Mouse (Mus musculus) stomach, embryonic 15.5 days (tissue): ENCODE data around the gene Nat9. TPM values are rescaled to one million over a fixed set of nuclear protein-coding genes. Genes with fewer than 3 reads are reported as not detected.

Experiments
- ATAC-seq: fragments of 200-750 bp; cut with Nextera tagmentation; 2 replicates; pipeline ENCODE4 v1.8.0; 2017; ENCODE audit warnings: low read depth, moderate number of reproducible peaks, moderate TSS enrichment; ENCODE audit not compliant: insufficient read depth, low FRiP score
- H3K27ac ChIP-seq: fragments of 300-500 bp; sonication (generic); 2 replicates; pipeline ENCODE4 v1.5.1; 2015; ENCODE audit warnings: mild to moderate bottlenecking, inconsistent platforms
- H3K27me3 ChIP-seq: fragments of 300-500 bp; sonication (generic); replicated peaks from 2 replicates; pipeline ENCODE4 v1.6.1; 2015; ENCODE audit warnings: inconsistent platforms
- H3K36me3 ChIP-seq: fragments of 300-500 bp; sonication (generic); 2 replicates; pipeline ENCODE4 v1.6.1; 2015; ENCODE audit warnings: inconsistent platforms
- H3K4me1 ChIP-seq: fragments of 300-500 bp; sonication (generic); 2 replicates; pipeline ENCODE4 v1.6.1; 2015; ENCODE audit warnings: inconsistent platforms
- H3K4me2 ChIP-seq: fragments of 300-500 bp; sonication (generic); 2 replicates; pipeline ENCODE4 v1.6.1; 2015; ENCODE audit warnings: mild to moderate bottlenecking, inconsistent platforms
- H3K4me3 ChIP-seq: fragments of 300-500 bp; sonication (generic); replicated peaks from 2 replicates; pipeline ENCODE4 v1.5.1; 2015; ENCODE audit warnings: inconsistent platforms
- H3K9ac ChIP-seq: fragments of 300-500 bp; sonication (generic); 2 replicates; pipeline ENCODE4 v1.6.1; 2015; ENCODE audit warnings: inconsistent platforms
- H3K9me3 ChIP-seq: fragments of 300-500 bp; sonication (generic); 2 replicates; pipeline ENCODE4 v1.6.1; 2016; ENCODE audit warnings: inconsistent platforms
- WGBS: fragments of 180-500 bp; shearing (Covaris S2); methylation state at CpG from one replicate; pipeline ENCODE4 v1.1.7; 2015; 5-methylcytosine and 5-hydroxymethylcytosine counted together
- polyA plus RNA-seq: library from polyadenylated mRNA; unstranded; fragments of >200 nt; fragmentation: Nextera tagmentation; extraction: Ambion mirVana; gene quantifications from 2 replicates; pipeline ENCODE4 v1.2.1, GENCODE M21; 2015

The Nat9 gene
- polyA plus RNA-seq, 1 experiment from 2014 or later = 23.2 TPM

GRCm38 (mm10) chr11:115188539-115189231 is 1.0 kb upstream of the Nat9 start:
- H3K27me3 ChIP-seq = no peaks in the 10 kb centered on the region
- H3K4me2 ChIP-seq = peak overlapping the region; percentile 93; the same call in 1 of the 2 replicates
- H3K9me3 ChIP-seq = no peaks in the 10 kb centered on the region
- H3K4me3 ChIP-seq = no peak overlapping the region
- H3K36me3 ChIP-seq = no peaks in the 10 kb centered on the region
- no peak for ATAC-seq
- peaks cover 21% of the 10 kb centered on the region for H3K4me1 ChIP-seq
- 82% methylated on average over 13 of the region's 13 CpGs for WGBS
- H3K9ac ChIP-seq = no peak overlapping the region
- H3K27ac ChIP-seq = 0 out of 2 replicates have a peak overlapping the region, but pooled peaks have one; percentile 13

GRCm38 (mm10) chr11:115187224-115187639 is 427 bp downstream of the Nat9 start, which contains the start of gene Tmem104:
Gene Tmem104, plus strand, starts transcription at chr11:115187487.
- ATAC-seq = peak; percentile 92
- no peaks in the 10 kb centered on the region for H3K36me3 ChIP-seq
- H3K4me2 ChIP-seq = peak within 1 kb of the TSS; percentile 93
- H3K4me3 ChIP-seq = peak within 1 kb of the TSS; percentile 67
- under 1% methylated on average over 39 of the region's 39 CpGs for WGBS
- peak within 1 kb of the TSS; percentile 65 for H3K9ac ChIP-seq
- peaks cover 20% of the 10 kb centered on the region for H3K4me1 ChIP-seq
- H3K27ac ChIP-seq = peak within 1 kb of the TSS; percentile 81
- no peaks in the 10 kb centered on the region for H3K27me3 ChIP-seq
- H3K9me3 ChIP-seq = no peaks in the 10 kb centered on the region

- Histone ChIP-seq H3K4me3 (no peak overlapping the region), H3K27ac (no peak overlapping the region), H3K9ac (no peak overlapping the region), H3K27me3 (no peaks in the 10 kb centered on the region), H3K36me3 (no peaks in the 10 kb centered on the region), H3K9me3 (no peaks in the 10 kb centered on the region), H3K4me1 (peaks cover 16% of the 10 kb centered on the region), H3K4me2 (no peak overlapping the region)
- ATAC-seq = no peak
- 26% methylated on average over 4 of the region's 4 CpGs for WGBS
These were observed 2.7 kb downstream of the Nat9 start for GRCm38 (mm10) chr11:115184973-115185372.

GRCm38 (mm10) chr11:115181913-115182638 is 5.6 kb downstream of the Nat9 start:
- Histone ChIP-seq H3K9me3 (no peaks in the 10 kb centered on the region), H3K4me1 (peaks cover 22% of the 10 kb centered on the region), H3K4me2 (no peak overlapping the region), H3K4me3 (no peak overlapping the region), H3K27ac (no peak overlapping the region), H3K27me3 (no peaks in the 10 kb centered on the region), H3K36me3 (no peaks in the 10 kb centered on the region), H3K9ac (no peak overlapping the region)
- 16% methylated on average over 12 of the region's 12 CpGs for WGBS
- ATAC-seq = no peak

GRCm38 (mm10) chr11:115179881-115180280 is 7.8 kb downstream of the Nat9 start:
- no peak overlapping the region for H3K4me3 ChIP-seq
- no peak overlapping the region for H3K4me2 ChIP-seq
- no peaks in the 10 kb centered on the region for H3K9me3 ChIP-seq
- ATAC-seq = no peak
- H3K27ac ChIP-seq = peak overlapping the region; percentile 18; the same call in 1 of the 2 replicates
- no peaks in the 10 kb centered on the region for H3K27me3 ChIP-seq
- H3K4me1 ChIP-seq = peaks cover 39% of the 10 kb centered on the region
- H3K9ac ChIP-seq = no peak overlapping the region
- H3K36me3 ChIP-seq = no peaks in the 10 kb centered on the region
- WGBS = 56% methylated on average over 6 of the region's 6 CpGs

GRCm38 (mm10) chr11:115179191-115179590 is 8.5 kb downstream of the Nat9 start:
- WGBS = 63% methylated on average over 6 of the region's 6 CpGs
- no peak for ATAC-seq
- Histone ChIP-seq H3K4me2 (0 out of 2 replicates have a peak overlapping the region, but pooled peaks have one; percentile 6), H3K9ac (no peak overlapping the region), H3K27ac (no peak overlapping the region), H3K4me3 (no peak overlapping the region), H3K27me3 (no peaks in the 10 kb centered on the region), H3K9me3 (no peaks in the 10 kb centered on the region), H3K36me3 (no peaks in the 10 kb centered on the region), H3K4me1 (peaks cover 45% of the 10 kb centered on the region)

- H3K27me3 ChIP-seq = no peaks in the 10 kb centered on the region
- H3K4me1 ChIP-seq = peaks cover 49% of the 10 kb centered on the region
- 63% methylated on average over 2 of the region's 2 CpGs for WGBS
- H3K4me2 ChIP-seq = 0 out of 2 replicates have a peak overlapping the region, but pooled peaks have one; percentile 6
- no peak for ATAC-seq
- H3K36me3 ChIP-seq = no peaks in the 10 kb centered on the region
- H3K9ac ChIP-seq = no peak overlapping the region
- H3K9me3 ChIP-seq = no peaks in the 10 kb centered on the region
- no peak overlapping the region for H3K4me3 ChIP-seq
- H3K27ac ChIP-seq = no peak overlapping the region
These were observed 8.9 kb downstream of the Nat9 start for GRCm38 (mm10) chr11:115178766-115179165.

GRCm38 (mm10) chr11:115177559-115178195 is 10.0 kb downstream of the Nat9 start:
- peak overlapping the region; percentile 34 for H3K4me2 ChIP-seq
- H3K27ac ChIP-seq = peak overlapping the region; percentile 63
- H3K36me3 ChIP-seq = no peaks in the 10 kb centered on the region
- no peaks in the 10 kb centered on the region for H3K9me3 ChIP-seq
- peak; percentile 52; the same call in 1 of the 2 replicates for ATAC-seq
- no peak overlapping the region for H3K9ac ChIP-seq
- H3K27me3 ChIP-seq = no peaks in the 10 kb centered on the region
- WGBS = 20% methylated on average over 10 of the region's 10 CpGs
- H3K4me3 ChIP-seq = no peak overlapping the region
- peaks cover 60% of the 10 kb centered on the region for H3K4me1 ChIP-seq

- H3K4me1 ChIP-seq = peaks cover 71% of the 10 kb centered on the region
- WGBS = 62% methylated on average over 24 of the region's 24 CpGs
- H3K4me3 ChIP-seq = no peak overlapping the region
- peak overlapping the region; percentile 34 for H3K4me2 ChIP-seq
- no peak for ATAC-seq
- H3K9ac ChIP-seq = no peak overlapping the region
- H3K36me3 ChIP-seq = no peaks in the 10 kb centered on the region
- peak overlapping the region; percentile 63 for H3K27ac ChIP-seq
- no peaks in the 10 kb centered on the region for H3K27me3 ChIP-seq
- no peaks in the 10 kb centered on the region for H3K9me3 ChIP-seq
These were observed 11.1 kb downstream of the Nat9 start for GRCm38 (mm10) chr11:115176399-115177190.

GRCm38 (mm10) chr11:115173549-115174339 is 13.9 kb downstream of the Nat9 start:
- Histone ChIP-seq H3K9me3 (no peaks in the 10 kb centered on the region), H3K36me3 (no peaks in the 10 kb centered on the region), H3K4me2 (peak overlapping the region; percentile 41), H3K27ac (peak overlapping the region; percentile 88), H3K9ac (no peak overlapping the region), H3K27me3 (no peaks in the 10 kb centered on the region), H3K4me1 (peaks cover 68% of the 10 kb centered on the region), H3K4me3 (no peak overlapping the region)
- peak; percentile 71 for ATAC-seq
- 25% methylated on average over 16 of the region's 16 CpGs for WGBS
